Mouse (Mus musculus) kidney, postnatal 25 days (tissue): ENCODE data around the gene Slc7a5.

Source experiments
- DNase-seq, 2 experiments: peaks; one replicate each; pipeline ENCODE4 v3.0.0; 2021; ENCODE audit warnings: mixed read lengths in 2 of 2

Slc7a5 gene

DNA sequence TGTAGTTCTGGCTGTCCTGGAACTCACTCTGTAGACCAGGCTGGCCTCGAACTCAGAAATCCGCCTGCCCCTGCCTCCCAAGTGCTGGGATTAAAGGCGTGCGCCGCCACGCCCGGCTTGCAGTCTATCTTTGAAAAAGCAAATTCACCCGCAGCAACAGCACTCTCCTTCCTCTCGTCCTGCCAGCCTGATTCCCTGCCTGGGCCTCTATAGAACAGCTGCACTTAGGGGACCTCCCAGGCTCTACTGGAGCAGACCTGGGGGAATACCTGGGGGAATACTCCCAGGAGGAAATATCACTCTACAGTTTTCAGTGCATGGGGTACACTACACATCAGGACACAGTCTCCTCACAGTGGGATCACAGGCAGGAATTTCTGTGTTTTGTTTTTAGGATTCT lies 58.2 kb downstream of the Slc7a5 start:
- DNase-seq, result peak in 1 of 2 experiments; percentile 4

DNA sequence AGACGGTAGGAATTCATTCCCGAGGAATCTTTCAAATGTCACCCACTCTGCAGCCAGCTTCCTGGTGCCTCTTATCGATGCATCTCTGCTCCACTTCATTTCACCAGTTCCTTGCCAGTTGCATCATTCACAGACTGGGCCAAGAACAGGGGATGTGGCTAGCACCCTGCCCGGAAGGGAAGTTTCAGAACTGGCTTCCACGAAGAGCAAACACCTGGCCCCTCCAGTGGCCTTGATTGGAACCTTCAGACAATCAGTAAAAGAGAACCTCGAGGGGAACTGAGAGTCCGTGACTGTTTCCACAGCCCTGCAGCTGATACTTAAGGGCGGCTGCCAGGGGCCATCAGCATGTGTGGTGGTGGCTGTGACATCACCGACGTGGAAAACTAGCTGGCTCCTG lies 59.0 kb downstream of the Slc7a5 start:
- DNase-seq, result peak in 1 of 2 experiments; percentile 21

DNA sequence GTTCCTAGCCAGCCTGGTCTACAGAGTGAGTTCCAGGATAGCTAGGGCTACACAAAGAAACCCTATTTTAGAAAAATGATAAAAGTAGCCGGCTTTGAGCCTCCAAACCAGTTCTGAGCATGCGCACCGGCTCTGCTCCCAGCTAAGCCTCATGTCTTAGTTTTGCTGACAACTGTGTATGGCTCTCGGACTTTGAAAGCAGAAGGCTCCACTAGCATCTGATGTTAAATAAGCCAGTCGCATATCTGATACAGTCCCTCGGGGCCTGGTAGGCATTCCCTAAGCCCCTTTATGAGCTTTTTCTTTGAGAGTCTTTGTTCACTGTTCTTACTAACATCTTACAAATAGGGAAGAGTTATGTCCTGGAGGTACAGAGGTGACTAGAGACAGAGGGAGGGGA lies 59.5 kb downstream of the Slc7a5 start:
- no peak for DNase-seq

DNA sequence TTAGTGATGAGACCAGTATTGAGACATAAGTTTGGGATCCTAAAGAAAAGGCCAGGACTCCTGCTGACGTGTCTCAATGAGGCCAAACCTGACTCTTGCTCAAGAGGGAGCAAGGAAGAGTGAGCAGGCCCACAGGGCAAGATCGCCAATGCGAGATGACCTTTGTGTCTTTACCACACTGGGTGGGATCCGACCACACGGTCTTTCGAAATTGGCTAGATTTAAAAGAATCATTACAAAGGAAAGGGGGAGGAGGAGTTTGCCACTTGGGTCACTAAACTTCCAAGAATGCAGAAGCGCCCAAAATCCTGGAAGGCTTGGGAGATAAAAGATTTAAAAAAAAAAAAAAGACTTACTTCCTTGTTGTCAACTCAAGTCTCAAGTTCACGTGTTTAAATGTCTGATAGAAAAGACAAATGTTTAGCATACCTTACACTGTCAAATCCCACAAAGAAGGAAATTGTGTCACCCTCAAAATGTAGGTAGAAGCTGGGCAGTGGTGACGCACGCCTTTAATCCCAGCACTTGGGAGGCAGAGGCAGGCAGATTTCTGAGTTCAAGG lies 60.2 kb downstream of the Slc7a5 start:
- peak in 1 of 2 experiments; percentile 14 for DNase-seq

DNA sequence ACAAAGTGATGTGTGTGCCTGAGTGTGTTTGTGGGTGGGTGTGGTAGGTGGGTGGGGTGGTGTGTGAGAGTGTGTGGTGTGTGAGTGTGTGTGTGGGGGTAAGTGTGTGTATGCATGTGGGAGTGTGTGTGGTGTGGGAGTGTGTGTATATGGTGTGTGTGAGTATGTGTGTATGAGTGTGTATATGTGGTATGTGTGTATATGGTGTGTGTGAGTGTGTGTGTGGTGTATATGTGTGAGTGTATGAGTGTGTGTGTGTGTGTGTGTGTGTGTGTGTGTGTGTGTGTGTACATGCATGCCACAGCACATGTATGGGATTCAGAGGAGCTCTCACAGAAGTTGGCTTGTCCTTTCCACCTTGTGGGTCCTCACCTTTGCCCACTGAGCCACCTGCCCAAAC lies 60.7 kb downstream of the Slc7a5 start:
- DNase-seq, result peak in 1 of 2 experiments; percentile 3

DNA sequence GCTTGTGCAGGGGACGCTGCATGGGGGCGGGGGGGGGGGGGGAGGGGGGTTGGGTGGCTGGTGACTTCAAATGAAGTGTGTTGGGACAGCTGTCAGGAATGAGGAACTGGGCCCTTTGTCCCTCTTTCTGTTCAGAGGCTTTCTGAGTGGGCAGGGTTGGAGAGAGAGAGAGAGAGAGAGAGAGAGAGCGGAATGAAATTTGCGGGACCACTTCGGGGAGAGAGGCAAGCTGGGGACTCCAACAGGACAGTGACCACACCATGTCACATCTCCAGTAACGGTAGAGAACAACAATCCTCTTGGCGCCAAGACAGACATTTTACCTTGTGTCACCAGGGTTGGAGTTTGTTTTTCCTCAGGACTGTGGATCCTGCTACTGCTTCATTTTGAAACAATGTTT lies 62.7 kb downstream of the Slc7a5 start:
- no peak for DNase-seq

DNA sequence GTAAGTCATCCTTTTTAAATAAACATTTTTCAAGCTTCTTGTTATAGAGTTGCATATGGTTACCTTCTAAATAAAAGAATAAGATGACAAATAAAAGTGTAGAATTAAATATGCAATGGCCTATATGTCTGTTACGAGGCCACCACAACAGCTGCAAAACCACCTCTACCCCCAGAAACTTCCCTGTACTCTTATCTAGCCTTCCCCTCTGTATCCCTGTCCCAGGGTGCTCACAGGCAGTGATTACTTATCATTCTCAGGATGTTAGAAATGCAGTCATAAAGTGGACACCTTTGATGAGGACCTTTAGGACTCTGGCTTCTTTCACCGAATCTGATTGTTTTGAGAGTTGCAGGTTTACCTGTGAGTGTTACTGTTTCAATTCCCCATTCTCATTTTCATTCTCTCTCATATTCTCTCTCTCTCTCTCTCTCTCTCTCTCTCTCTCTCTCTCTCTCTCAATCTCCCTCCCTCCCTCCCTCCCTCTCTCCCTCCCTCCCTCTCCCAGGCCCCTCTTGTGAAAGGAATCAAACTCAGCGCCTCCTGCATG lies 64.2 kb downstream of the Slc7a5 start:
- peak in 1 of 2 experiments; percentile 3 for DNase-seq

DNA sequence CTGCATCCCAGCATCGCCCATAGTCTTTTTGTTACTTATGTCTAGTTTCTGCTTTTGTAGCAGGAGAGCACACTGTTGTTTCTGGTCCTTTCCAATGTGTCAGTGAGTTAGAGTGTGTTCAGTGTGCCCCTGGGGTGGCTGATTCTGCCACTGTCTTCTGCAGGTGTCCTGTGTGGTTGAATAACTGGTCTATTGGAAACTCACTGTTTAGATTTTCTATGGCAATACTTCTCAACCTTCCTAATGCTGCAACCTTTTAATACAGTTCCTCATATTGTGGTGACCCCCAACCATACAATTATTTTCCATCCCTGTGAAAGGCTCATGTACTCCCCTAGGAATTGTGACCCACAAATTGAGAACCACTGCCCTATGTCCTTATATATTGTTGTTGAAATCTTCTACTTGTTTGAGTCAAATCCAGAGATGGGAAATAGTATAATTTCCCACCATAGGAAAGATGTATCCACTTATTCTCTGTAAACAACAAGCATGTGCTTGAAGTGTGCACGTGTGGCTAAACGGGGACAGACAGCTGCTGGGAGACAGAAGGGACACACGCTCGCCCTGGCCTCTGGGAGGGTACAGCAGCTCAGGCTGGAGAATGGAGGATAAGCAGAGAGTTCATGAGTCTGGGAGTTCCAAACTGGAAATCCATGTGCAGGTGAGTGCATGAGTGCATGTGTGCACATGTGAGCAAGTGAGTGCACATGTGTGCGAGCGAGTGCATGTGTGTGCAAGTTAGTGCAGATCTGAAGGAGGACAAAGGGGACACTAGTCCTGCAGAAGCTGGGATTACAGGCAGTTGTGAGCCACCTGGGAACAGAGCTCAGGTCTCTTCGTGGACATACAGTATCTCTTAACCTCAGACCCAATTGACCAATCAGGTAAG lies 65.2 kb downstream of the Slc7a5 start:
- DNase-seq, result peak in 1 of 2 experiments; percentile 17

DNA sequence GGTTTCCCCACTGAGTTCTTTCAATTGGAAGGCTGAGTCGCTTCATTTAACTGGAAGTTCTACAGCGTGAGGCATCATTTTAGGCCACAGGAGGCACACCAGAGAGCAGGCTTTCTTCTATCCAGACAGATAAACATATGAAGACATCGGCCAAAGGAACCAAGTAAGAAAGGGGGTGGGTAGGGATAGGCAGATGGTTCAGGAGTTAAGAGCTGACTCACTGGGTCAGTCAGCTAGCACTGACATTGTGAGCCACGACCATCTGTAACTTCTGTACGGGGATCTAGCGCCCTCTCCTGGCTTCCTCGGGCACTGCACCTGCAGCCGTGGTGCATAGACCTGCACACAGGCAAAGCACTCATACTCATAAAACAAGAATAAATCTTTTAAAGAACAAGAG lies 66.3 kb downstream of the Slc7a5 start:
- DNase-seq, result peak; percentile 37 to 50

DNA sequence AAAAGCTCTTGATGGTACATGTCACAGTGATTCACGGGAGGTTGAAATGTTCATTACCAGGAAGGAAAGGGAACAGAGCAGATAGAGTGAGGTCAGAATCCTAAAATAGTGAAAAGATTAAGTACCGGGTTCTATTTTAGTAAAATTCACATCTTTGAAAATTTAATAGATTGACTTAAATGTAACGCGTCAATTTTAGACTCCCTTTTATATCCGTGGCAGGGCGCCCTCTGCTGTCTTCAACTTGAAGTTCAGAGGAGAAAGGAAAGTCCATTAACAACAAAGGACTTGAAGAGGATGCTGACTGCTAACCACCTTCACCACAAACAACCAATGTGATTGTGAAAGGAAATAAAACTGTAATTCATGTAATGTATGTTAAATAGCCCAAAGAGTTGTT lies 75.0 kb downstream of the Slc7a5 start:
- DNase-seq, result peak; percentile 57 to 85

DNA sequence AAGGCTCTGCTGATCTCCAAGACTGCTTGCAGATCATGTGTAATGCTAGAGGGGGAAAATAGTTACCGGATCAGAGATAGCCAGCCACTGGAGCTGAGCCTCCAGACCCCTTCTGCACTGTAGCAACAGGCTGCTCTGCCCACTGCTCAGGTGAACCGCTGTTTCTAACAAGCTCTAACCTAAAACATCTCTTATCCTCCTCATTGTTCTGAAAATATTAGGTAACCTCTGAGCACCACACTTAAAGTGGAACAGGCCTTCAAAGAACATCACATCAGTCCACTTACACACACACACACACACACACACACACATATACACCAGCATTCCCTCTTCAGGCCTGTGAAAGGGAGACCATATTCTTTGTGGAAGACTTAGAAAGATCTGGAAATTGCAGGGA lies 75.4 kb downstream of the Slc7a5 start:
- no peak for DNase-seq
